Mouse (Mus musculus) bone marrow, adult 2 months (tissue): ENCODE data around the gene Gtf2ird1.

Experiments
- CTCF ChIP-seq: fragments of 200-500 bp; IDR thresholded peaks from 2 replicates; pipeline ENCODE4 v1.5.1; 2011; ENCODE audit warnings: low read length, control low read depth; ENCODE audit not compliant: control insufficient read depth, insufficient read depth
- POLR2A ChIP-seq: fragments of 200-500 bp; IDR thresholded peaks from 2 replicates; pipeline ENCODE4 v1.6.1; 2011; ENCODE audit warnings: low read depth, mild to moderate bottlenecking, control low read depth, low read length, borderline replicate concordance; ENCODE audit not compliant: control insufficient read depth

DNA sequence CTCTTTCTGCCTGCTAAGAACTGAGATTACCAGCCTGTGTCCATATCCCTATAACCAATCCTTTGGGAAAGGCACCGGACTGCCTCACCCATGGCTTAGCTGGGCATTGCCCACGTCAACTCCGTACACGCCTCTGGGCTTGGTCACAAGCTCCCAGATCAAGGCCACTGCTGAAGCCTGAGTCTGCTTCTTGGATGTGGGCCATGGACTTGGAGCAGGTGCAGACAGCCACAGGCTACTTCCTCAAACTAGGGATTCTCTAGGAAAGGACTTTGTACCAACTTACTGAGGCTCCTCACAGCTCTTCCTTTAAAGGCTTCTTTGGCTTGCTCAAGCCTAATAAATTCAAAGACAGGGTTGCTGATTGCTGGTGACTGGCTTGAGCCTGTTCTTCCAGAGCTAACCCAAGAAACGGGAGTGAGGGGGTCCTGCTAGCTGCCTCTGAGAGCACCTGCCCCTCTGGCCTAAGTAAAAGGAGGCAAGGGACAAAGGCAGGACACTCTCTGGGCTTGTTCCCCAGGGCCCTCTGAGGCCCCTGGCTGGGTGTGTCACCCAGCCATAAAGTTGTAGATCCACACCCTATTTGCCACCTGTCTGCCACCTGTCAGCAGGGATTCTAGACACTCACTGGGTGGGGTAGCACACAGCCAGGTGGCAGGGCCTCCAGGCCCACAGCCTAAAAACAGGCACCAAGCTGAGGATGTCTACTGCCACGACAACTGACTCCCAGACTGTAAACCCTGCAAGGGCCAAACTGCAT lies 38.0 kb downstream of the Gtf2ird1 start:
- TF ChIP-seq POLR2A: no peak
- TF ChIP-seq CTCF: no peak
